Mouse (Mus musculus) CH12.LX (cell line): Measurements from ENCODE around the gene Mid1.
"Not testable (repeated sequence)": the region's sequence is repeated elsewhere in the genome, so short reads cannot be mapped to it uniquely, and the experiment has no call there.

ENCODE experiments used
- CHD1 ChIP-seq: IDR thresholded peaks from 2 replicates; pipeline ENCODE4 v1.6.1; 2012; ENCODE audit warnings: low read depth, low read length, improper control_type of control experiment, inconsistent platforms
- CTCF ChIP-seq, 2 experiments: IDR thresholded peaks in 1 of 2; conservative IDR thresholded peaks in 1 of 2; 2 replicates each; pipeline ENCODE4 v1.5.1; 2011 to 2012; ENCODE audit warnings: low read depth in 2 of 2, low read length in 2 of 2, improper control_type of control experiment in 1 of 2, inconsistent platforms in 1 of 2, mild to moderate bottlenecking in 1 of 2, moderate library complexity in 1 of 2
- ELF1 ChIP-seq: IDR thresholded peaks from 2 replicates; pipeline ENCODE4 v1.6.1; 2014; ENCODE audit warnings: low read depth, mild to moderate bottlenecking, inconsistent platforms, low read length, improper control_type of control experiment
- EP300 ChIP-seq: IDR thresholded peaks from 2 replicates; pipeline ENCODE4 v1.6.1; 2011; ENCODE audit warnings: low read length, improper control_type of control experiment
- GABPA ChIP-seq: IDR thresholded peaks from 2 replicates; pipeline ENCODE4 v1.6.1; 2012; ENCODE audit warnings: low read depth, low read length, improper control_type of control experiment, inconsistent platforms; ENCODE audit not compliant: insufficient replicate concordance
- MAZ ChIP-seq: IDR thresholded peaks from 2 replicates; pipeline ENCODE4 v1.6.1; 2012; ENCODE audit warnings: low read depth, mild to moderate bottlenecking, inconsistent platforms, low read length, improper control_type of control experiment, moderate library complexity
- POLR2A ChIP-seq: IDR thresholded peaks from 2 replicates; pipeline ENCODE4 v1.6.1; 2011; ENCODE audit warnings: low read depth, mild to moderate bottlenecking, improper control_type of control experiment, low read length
- POLR2AphosphoS2 ChIP-seq: IDR thresholded peaks from 2 replicates; pipeline ENCODE4 v1.6.1; 2011; ENCODE audit warnings: low read depth, low read length, improper control_type of control experiment
- RAD21 ChIP-seq: IDR thresholded peaks from 2 replicates; pipeline ENCODE4 v1.6.1; 2011; ENCODE audit warnings: low read depth, mild to moderate bottlenecking, low read length, improper control_type of control experiment, moderate library complexity
- RCOR1 ChIP-seq: conservative IDR thresholded peaks from 2 replicates; pipeline ENCODE4 v1.6.1; 2012; ENCODE audit warnings: low read depth, mild to moderate bottlenecking, inconsistent platforms, low read length, improper control_type of control experiment
- UBTF ChIP-seq: IDR thresholded peaks from 2 replicates; pipeline ENCODE4 v1.6.1; 2012; ENCODE audit warnings: low read depth, mild to moderate bottlenecking, inconsistent platforms, low read length, improper control_type of control experiment, moderate library complexity
- ZMIZ1 ChIP-seq: IDR thresholded peaks from 2 replicates; pipeline ENCODE4 v1.6.1; 2012; ENCODE audit warnings: low read depth, mild to moderate bottlenecking, inconsistent platforms, low read length, improper control_type of control experiment

DNA sequence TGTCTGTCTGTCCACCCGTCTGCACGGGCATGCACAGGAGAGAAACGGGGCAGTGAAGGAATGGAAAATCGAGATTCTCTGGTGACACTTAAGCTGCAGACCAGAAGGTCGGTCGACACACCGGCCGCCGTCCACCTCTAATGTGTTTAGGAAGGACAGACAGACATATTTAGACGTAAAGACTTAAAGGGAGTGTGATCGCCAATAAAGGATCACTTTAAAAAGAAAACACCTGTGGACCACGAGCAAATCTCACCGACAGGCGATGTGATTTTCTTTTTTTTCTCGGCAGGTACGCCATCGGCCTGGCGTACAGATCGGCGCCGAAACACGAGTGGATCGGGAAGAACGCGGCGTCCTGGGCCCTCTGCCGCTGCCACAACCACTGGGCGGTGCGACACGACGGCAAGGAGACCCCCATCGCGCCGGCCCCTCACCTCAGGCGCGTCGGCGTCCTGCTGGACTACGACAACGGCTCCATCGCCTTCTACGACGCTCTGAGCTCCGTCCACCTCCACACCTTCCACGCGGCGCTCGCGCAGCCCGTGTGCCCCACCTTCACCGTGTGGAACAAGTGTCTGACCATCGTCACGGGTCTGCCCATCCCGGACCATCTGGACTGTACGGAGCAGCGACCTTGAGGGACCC is 303.7 kb downstream of the Mid1 start:
- not testable (repeated sequence) for TF ChIP-seq ELF1; CTCF (conservative IDR thresholded peaks at IDR 0.05 in 1 of 2, IDR thresholded peaks at IDR 0.05 in 1 of 2; ENCODE audit: low read depth in 2 of 2, low read length in 2 of 2); POLR2A; UBTF; EP300; POLR2AphosphoS2; CHD1; RAD21; MAZ; GABPA; RCOR1; ZMIZ1
